Mouse (Mus musculus): ENCODE results near the gene Grap.
"Not testable (repeated sequence)": the region's sequence is repeated elsewhere in the genome, so short reads cannot be mapped to it uniquely, and the experiment has no call there.

The Grap gene

DNA sequence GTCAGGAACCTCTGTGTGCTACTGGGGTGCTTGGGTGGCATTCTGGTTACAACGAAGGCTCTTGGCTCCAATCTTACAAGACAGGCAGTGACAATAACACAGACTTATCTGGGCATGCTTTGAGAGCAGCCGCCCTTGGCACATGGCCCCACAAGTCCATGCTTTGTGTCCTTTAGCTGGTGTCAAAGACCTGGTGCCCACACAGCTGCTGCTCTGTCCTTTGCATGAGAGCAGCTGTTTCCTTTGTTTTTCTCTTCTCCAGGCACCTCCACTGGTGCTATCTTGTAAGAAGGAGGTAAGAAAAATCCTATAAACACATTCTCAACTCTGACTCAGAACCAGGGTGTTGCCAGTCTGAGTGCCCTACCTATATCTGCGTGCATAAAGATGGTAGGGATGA is 15.2 kb upstream of the Grap start:
- in situ Hi-C loops (cut with MboI; ENCODE audit: unreplicated experiment in 2 of 2), result no loop called here

DNA sequence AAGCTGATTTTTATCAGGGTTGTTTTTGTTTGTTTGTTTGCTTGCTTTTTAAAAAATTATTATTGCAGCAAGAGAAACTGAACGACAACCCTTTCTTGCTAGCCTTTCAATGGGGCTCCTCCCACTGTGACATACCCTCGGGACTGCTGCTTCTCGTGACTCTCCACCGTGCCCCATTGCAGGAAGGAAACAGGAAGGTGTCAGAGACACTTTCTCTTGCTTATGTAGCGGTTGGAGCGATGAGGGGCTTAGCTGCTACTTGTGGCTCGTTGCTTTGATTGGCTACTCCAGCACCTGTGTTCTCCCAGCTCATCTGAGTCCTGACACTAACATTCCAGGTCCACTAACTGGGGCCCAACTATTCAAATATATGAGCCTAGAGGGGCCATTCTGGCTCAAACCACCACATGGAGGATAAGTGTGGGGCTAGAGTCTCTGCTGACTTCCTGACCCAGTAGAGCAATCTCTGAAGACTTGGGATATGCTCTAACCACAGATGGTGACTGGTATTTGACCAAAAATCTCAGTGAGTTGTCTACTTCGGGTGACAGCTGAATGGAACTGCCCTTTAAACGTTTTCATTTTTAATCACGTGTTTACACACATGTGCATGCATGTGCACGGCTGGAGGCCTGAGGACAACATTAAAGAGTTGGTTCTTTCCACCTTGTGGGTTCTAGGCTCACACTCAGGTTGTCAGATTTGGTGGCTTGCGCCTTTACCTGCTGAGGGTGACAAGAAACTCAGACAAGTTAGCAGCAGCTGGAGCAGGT is 14.1 kb upstream of the Grap start:
- in situ Hi-C loops (cut with MboI; ENCODE audit: unreplicated experiment in 2 of 2), result no loop called here

- in situ Hi-C loops (cut with MboI; ENCODE audit: unreplicated experiment in 2 of 2), result no loop called here
Measured at GRCm38 (mm10) chr11:61639601-61640177, 13.4 kb upstream of the Grap start.

DNA sequence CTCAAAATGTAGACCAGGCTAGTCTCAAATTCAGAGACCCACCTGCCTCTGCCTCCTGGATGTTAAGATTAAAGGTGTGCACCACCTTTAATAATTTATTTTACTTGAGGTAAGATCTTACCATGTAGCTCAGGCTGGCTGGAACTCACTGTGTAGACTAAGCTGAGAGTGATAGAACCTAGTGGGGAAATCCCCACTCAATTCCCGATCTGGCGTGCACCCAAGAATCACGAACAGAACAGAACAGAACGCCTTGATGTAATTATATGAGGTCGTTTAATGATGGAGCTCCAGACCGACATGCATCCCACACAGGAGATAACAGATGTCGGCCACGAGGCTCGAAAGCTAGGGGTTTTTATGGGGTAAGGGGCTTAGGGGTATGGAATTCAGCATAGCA is 12.5 kb upstream of the Grap start:
- in situ Hi-C loops (cut with MboI; ENCODE audit: unreplicated experiment in 2 of 2), result not testable (repeated sequence)

- in situ Hi-C loops (cut with MboI; ENCODE audit: unreplicated experiment in 2 of 2), result no loop called here
Measured at GRCm38 (mm10) chr11:61642106-61642505, 11.0 kb upstream of the Grap start.

GRCm38 (mm10) chr11:61643184-61643961 is 9.7 kb upstream of the Grap start:
- in situ Hi-C loops (cut with MboI; ENCODE audit: unreplicated experiment in 2 of 2), result no loop called here

DNA sequence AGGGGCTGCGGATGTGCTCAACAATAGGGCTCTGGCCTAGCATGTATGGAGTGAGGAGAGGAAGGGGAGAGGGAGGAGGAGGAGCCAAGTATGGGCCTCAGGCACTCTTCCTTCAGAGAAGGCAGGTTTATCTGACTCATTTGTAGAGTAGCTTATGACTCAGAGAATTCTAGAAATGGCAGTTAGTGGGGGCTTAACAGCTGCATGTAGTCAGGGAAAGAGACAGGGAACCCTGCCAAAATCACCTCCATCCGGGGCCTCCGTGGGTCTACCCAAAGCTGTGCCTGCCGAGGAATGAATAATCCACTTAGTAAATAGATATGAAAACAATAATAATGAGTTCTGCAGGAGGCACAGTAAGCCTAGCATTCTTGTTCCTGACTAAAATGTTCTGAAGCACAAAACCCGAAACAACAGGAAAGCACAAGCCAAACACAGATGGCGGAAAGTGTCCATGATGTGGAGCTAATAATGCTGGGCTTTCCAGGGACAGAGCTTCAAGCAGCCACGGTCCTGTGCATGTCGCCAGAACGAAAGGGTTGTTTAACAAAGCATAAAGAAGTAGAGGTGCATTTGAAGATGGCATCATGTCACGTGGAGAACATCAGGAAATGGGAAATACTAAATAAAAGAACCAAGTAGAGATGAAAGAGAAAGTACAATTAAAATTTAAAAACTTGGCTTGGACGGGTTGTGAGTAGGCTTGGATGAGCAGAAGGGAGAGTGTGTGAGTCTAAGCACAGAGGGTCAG is 8.3 kb upstream of the Grap start:
- in situ Hi-C loops (cut with MboI; ENCODE audit: unreplicated experiment in 2 of 2), result no loop called here

- in situ Hi-C loops (cut with MboI; ENCODE audit: unreplicated experiment in 2 of 2), result no loop called here
Measured at GRCm38 (mm10) chr11:61645357-61645857, 7.7 kb upstream of the Grap start.

- in situ Hi-C loops (cut with MboI; ENCODE audit: unreplicated experiment in 2 of 2), result no loop called here
Measured at GRCm38 (mm10) chr11:61646499-61647039, 6.5 kb upstream of the Grap start.

GRCm38 (mm10) chr11:61647110-61647910 is 5.8 kb upstream of the Grap start:
- in situ Hi-C loops (cut with MboI; ENCODE audit: unreplicated experiment in 2 of 2), result no loop called here

GRCm38 (mm10) chr11:61647956-61648748 is 4.9 kb upstream of the Grap start:
- in situ Hi-C loops (cut with MboI; ENCODE audit: unreplicated experiment in 2 of 2), result no loop called here

DNA sequence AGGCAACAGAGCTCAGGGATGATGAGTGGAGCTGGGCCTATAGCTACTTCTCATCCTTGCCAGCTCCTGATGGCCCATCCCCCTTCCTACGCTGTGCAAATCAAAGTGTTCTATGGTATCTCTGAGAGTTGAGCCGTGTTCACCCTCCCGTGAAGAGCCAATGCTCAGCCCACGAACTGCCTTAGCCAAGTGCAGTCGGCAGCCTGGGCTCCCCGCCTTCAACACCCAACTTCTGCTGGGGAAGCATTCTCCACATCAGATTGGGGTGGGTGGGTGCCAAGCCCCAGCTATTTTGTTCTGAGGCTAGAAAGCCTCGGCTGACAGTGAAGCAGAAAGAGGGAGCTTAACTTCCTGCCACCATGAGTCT is 4.3 kb upstream of the Grap start:
- in situ Hi-C loops (cut with MboI; ENCODE audit: unreplicated experiment in 2 of 2), result no loop called here

- in situ Hi-C loops (cut with MboI; ENCODE audit: unreplicated experiment in 2 of 2), result no loop called here
Measured at GRCm38 (mm10) chr11:61649163-61649580, 3.9 kb upstream of the Grap start.

DNA sequence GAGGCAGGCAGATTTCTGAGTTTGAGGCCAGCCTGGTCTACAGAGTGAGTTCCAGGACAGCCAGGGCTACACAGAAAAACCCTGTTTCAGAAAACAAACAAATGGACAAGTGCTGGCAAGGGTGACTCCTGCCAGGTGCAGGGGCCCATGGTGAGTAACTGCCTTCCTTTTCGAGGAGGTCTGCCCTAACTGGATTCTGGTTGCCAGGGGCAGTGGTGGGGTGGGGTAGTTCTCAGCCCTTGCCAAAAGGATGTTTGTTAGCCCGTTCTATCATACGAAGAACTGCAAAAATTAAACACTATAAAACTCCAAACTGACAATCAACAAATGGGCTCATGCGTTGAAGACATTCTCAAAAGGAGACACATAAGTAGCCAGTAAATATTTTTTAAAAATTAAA is 3.4 kb upstream of the Grap start:
- in situ Hi-C loops (cut with MboI; ENCODE audit: unreplicated experiment in 2 of 2), result no loop called here

GRCm38 (mm10) chr11:61650470-61651265 is 2.4 kb upstream of the Grap start:
- in situ Hi-C loops (cut with MboI; ENCODE audit: unreplicated experiment in 2 of 2), result no loop called here

- in situ Hi-C loops (cut with MboI; ENCODE audit: unreplicated experiment in 2 of 2), result no loop called here
Measured at GRCm38 (mm10) chr11:61652216-61652615, 849 bp upstream of the Grap start.

GRCm38 (mm10) chr11:61653568-61653967 is 503 bp downstream of the Grap start:
- in situ Hi-C loops (cut with MboI; ENCODE audit: unreplicated experiment in 2 of 2), result no loop called here

DNA sequence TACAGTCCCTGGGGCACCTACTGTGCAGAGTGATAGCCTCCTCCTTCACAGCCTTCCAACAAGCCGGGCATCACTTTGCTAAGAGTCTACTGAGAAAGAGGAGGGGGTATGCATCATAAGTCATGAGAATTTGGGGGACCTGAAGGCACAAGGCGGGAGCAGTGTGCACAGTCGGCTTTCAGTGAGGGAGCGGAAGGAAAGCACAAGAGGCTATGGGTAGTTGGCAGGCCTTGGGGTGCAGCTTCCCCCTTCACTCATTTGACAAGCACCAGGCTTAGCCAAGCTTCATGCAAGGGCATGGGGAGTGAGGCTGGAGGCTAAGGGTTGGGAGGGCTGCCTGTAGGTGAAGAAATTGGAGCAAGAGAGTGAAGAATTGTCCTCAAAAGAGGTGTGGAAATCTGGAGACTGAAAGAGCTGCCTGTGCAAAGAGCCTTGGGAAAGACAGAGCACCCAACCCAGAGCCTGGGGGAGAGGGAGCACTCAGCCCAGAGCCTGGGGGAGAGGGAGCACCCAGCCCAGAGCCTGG is 1.8 kb downstream of the Grap start:
- in situ Hi-C loops (cut with MboI; ENCODE audit: unreplicated experiment in 2 of 2), result no loop called here
